Mouse (Mus musculus) cerebellum, adult 2 months (tissue): ENCODE results near the gene Plpp4. TPM values are rescaled to one million over a fixed set of nuclear protein-coding genes. Genes with fewer than 3 reads are reported as not detected.

ENCODE experiments used
- DNase-seq, 2 experiments: peaks; one replicate each; pipeline ENCODE4 v3.0.0; 2021
- H3K27ac ChIP-seq: fragments of 200-500 bp; 2 replicates; pipeline ENCODE4 v1.5.1; 2012; ENCODE audit warnings: low read length, control low read depth, inconsistent platforms; ENCODE audit not compliant: insufficient read depth
- H3K27me3 ChIP-seq: fragments of 200-500 bp; 2 replicates; pipeline ENCODE4 v1.6.1; 2012; ENCODE audit warnings: inconsistent platforms, mild to moderate bottlenecking, low read length, moderate library complexity; ENCODE audit not compliant: control insufficient read depth, insufficient read depth
- H3K4me1 ChIP-seq: fragments of 200-500 bp; 2 replicates; pipeline ENCODE4 v1.6.1; 2011; ENCODE audit warnings: low read length; ENCODE audit not compliant: control insufficient read depth, insufficient read depth
- H3K4me3 ChIP-seq: fragments of 200-500 bp; replicated peaks from 2 replicates; pipeline ENCODE3; 2011; ENCODE audit warnings: mild to moderate bottlenecking, low read depth, low read length, control low read depth; ENCODE audit not compliant: insufficient read depth
- CTCF ChIP-seq: fragments of 200-500 bp; IDR thresholded peaks from 2 replicates; pipeline ENCODE4 v1.5.1; 2011; ENCODE audit warnings: low read depth, mild to moderate bottlenecking, control low read depth, low read length, moderate library complexity, borderline replicate concordance; ENCODE audit not compliant: insufficient read depth
- POLR2A ChIP-seq: fragments of 200-500 bp; IDR thresholded peaks from 2 replicates; pipeline ENCODE4 v1.6.1; 2011; ENCODE audit warnings: low read length, control low read depth, borderline replicate concordance; ENCODE audit not compliant: insufficient read depth
- WGBS: fragments of 180-500 bp; shearing (Covaris S2); methylation state at CpG from one replicate; pipeline ENCODE4 v1.1.7; 2018; 5-methylcytosine and 5-hydroxymethylcytosine counted together
- polyA plus RNA-seq: library from polyadenylated mRNA; depleted of rRNA; stranded (reverse); fragments of >200 nt; gene quantifications from 2 replicates; pipeline ENCODE4 v1.2.3, GENCODE M21; 2012

Gene Plpp4
- polyA plus RNA-seq, 1 experiment: 17.3 TPM

DNA sequence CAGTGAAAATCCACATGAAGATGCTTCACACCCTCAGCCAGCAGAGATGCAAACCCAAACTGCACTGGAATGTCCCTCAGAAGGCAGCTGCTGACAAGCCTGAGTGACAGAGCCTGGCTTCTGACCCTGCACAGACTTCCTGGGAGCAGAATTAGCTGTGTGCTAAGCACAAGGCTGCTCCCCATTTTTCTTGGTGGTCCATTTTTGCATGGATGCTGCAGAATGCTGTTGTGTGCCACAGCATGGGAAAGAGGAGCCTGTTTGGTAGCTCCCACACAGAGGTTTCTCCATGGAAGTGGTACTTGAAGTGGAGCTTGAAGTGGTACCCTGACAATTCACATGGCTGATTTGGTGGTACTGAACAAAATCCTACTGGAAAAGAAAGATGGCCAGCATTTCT is 5.8 kb upstream of the Plpp4 start:
- no peaks in the 10 kb centered on the region for H3K27me3 ChIP-seq
- no peak for TF ChIP-seq POLR2A
- TF ChIP-seq CTCF: no peak
- no peak for DNase-seq
- no peak overlapping the region for H3K27ac ChIP-seq
- no peak overlapping the region for H3K4me3 ChIP-seq
- no peaks in the 10 kb centered on the region for H3K4me1 ChIP-seq

DNA sequence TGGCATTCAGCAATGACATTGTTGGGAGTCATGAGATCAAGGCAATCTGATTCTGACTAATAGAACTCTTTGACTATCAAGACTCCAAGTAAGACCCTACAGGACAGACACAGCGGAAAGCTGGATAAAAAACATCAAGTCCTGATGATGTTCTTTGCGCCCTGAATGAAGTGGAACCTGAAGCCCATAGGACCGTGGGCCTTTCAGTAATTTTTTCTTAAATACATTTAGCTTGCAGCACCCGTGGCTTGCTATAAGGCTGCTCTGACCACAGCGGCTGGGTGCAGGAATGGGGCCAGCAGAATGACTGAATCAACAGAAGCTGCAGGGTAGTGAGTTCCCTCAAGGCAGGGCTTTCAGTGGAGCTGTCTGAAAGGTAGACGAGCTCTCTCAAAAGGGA is 3.4 kb upstream of the Plpp4 start:
- Histone ChIP-seq H3K27me3 (no peaks in the 10 kb centered on the region; the same call in 1 of the 2 replicates), H3K4me3 (no peak overlapping the region), H3K4me1 (no peaks in the 10 kb centered on the region), H3K27ac (no peak overlapping the region)
- no peak for DNase-seq
- TF ChIP-seq CTCF (no peak), POLR2A (no peak)
- WGBS: 80% methylated on average over 6 of the region's 6 CpGs

DNA sequence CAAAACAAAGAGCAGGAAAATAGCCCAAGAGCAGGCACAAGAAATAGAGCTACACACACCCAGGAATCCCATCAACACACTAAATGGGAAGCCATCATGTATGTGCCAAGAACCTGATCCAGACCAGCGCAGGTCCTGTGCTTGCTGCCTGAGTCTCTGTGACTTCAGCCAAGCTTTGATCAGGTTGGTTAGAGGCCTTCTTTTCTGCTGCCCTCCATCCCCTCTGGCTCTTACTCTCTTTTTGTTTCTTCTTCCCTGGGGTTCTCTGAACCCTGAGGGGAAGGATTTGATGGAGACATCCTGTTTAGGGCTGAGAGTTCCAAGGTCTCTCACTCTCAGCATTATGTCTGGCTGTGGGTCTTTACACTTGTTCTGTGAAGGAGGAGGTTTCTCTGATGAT is 2.7 kb upstream of the Plpp4 start:
- Histone ChIP-seq H3K4me1 (peaks cover under 1% of the 10 kb centered on the region; the same call in 1 of the 2 replicates), H3K27me3 (no peaks in the 10 kb centered on the region; the same call in 1 of the 2 replicates), H3K4me3 (no peak overlapping the region), H3K27ac (no peak overlapping the region)
- TF ChIP-seq CTCF (no peak), POLR2A (no peak)
- WGBS: 39% methylated on average over 1 of the region's 1 CpGs
- DNase-seq: no peak

DNA sequence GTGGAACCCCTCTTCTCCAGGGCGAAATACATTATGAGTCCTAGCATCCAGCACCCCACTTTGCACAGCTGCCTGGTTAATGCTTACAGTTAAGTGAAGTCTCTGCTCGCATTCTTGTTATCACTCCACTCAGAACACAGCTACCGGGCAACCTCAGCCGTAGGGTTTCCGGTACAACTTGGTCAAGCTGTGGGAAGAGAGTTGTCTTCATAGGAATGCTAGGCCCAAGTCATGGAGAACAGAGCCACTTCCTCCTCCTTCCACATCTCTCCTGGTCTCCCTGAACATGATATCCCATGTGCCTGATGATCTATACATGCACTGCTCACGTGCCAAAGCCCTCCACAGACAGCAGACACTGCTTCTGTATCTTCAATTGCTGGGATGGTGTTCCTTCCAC is 1.4 kb upstream of the Plpp4 start:
- no peak overlapping the region for H3K4me3 ChIP-seq
- 93% methylated on average over 6 of the region's 6 CpGs for WGBS
- TF ChIP-seq CTCF (no peak), POLR2A (no peak)
- H3K27ac ChIP-seq: no peak overlapping the region
- H3K4me1 ChIP-seq: peaks cover 2% of the 10 kb centered on the region; the same call in 1 of the 2 replicates
- no peaks in the 10 kb centered on the region; the same call in 1 of the 2 replicates for H3K27me3 ChIP-seq
- no peak for DNase-seq

DNA sequence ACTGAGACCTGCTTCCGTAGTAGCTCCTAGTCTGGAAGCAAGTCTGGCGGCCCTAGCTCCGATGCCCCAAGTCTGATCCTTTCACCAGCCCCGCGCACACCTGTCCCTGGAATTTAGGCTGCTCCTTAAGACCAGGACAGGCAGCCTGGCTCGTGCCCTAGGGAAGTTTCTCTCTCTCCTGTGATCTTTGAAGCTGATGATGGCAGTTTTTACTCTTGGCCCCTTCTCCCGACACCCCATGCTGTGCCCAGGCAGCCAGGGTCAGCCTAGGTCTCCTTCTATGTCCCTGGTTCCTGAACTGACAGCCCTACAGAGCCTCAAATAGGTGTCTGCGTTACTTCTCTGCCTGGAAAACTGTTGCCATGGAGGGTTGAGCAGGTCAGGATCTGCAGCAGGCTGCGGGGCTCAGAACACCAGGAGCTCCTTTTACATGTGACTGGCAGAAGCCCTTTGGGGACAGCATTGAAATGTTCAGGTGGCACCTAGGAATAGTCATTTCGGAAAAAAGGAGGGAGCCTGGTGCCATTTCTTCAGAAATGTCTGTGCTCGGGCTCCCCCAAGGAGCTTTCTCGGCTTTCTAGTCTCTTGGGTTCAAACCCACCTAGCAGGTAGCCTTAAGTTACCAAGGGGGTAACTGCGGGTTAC is 665 bp downstream of the Plpp4 start:
- H3K4me1 ChIP-seq: peaks cover 2% of the 10 kb centered on the region; the same call in 1 of the 2 replicates
- 24% methylated on average over 13 of the region's 13 CpGs for WGBS
- H3K27ac ChIP-seq: no peak overlapping the region
- TF ChIP-seq CTCF: no peak
- no peak for TF ChIP-seq POLR2A
- peak overlapping the region; percentile 26 for H3K4me3 ChIP-seq
- no peak for DNase-seq
- no peaks in the 10 kb centered on the region; the same call in 1 of the 2 replicates for H3K27me3 ChIP-seq

DNA sequence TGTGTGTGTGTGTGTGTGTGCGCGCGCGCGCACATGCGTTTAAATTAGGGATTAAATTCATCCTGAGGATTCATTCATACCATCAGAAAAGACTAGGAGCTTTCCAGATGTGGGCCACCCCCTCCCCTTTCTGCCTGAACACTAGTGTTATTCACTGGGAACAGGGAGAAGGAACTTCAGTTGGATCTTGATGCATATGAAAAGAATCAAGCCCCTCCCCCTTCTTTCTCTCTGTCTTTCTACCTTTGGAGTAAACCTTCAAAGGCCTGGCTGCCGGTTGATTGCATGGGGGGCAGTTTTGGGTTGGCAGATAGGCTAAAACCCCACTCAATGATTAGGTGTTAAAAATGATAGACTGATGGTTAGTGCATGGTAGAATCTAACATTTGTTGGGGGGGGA is 1.5 kb downstream of the Plpp4 start:
- H3K4me1 ChIP-seq: peaks cover 2% of the 10 kb centered on the region; the same call in 1 of the 2 replicates
- WGBS: 85% methylated on average over 7 of the region's 7 CpGs
- no peak for DNase-seq
- TF ChIP-seq CTCF: no peak
- no peak for TF ChIP-seq POLR2A
- no peak overlapping the region for H3K4me3 ChIP-seq
- H3K27me3 ChIP-seq: no peaks in the 10 kb centered on the region; the same call in 1 of the 2 replicates
- H3K27ac ChIP-seq: no peak overlapping the region

DNA sequence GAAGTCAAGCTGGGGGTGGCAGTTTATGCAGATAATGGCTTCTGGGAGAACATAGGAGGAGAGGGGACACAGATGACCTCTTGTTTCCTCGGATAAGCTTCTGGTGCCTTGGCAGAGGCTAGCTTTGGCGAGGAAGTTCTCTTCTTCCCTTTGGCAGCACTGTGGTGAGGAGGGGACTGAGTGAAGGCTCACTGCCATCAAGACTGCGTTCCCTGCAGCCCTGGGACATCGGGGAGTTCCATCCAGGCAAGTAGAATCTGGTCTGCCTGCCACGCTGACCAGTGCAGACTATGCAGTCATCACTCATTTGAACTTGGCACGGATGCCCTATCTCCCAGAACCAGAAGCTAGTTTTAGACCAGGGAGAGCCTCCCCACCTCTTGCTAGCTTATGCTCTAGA is 2.4 kb downstream of the Plpp4 start:
- no peaks in the 10 kb centered on the region; the same call in 1 of the 2 replicates for H3K27me3 ChIP-seq
- TF ChIP-seq POLR2A (no peak), CTCF (no peak)
- 17% methylated on average over 6 of the region's 6 CpGs for WGBS
- no peak overlapping the region for H3K4me3 ChIP-seq
- DNase-seq: peak in 1 of 2 experiments; percentile 3
- H3K27ac ChIP-seq: no peak overlapping the region
- peaks cover 2% of the 10 kb centered on the region; the same call in 1 of the 2 replicates for H3K4me1 ChIP-seq

DNA sequence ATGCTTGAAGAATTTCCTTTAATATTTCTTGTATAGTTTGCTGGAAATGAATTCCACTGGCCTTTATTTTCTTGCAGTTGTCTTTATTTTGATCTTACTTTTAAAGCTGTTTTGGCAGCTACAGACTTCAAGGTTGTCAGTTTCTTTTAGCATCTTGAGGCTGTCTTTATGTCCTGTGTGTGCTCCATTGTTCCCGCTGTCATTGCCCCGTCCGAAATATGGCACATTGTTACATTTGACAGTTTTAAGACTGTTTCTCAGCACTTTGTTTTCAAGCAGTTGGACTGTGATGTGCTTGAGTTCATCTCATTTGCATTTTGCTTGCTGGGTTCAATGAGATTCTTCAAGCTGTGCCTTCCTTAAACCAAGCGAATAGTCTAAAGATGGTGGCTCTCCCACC is 17.0 kb downstream of the Plpp4 start:
- TF ChIP-seq CTCF (no peak), POLR2A (no peak)
- no peak overlapping the region for H3K27ac ChIP-seq
- WGBS: 32% methylated on average over 4 of the region's 4 CpGs

More for the DNA sequence above, 17.0 kb downstream of the Plpp4 start:
- no peak overlapping the region for H3K4me3 ChIP-seq
- H3K27me3 ChIP-seq: no peaks in the 10 kb centered on the region
- no peak for DNase-seq
- no peaks in the 10 kb centered on the region for H3K4me1 ChIP-seq
